Mouse (Mus musculus) stomach, postnatal 0 days (tissue): ENCODE measurements around the gene Popdc2.

Source experiments
- CTCF ChIP-seq: IDR thresholded peaks from 2 replicates; pipeline ENCODE4 v1.5.1; 2016; ENCODE audit warnings: antibody characterized with exemption, low read depth, mild to moderate bottlenecking, moderate library complexity
- EP300 ChIP-seq: optimal IDR thresholded peaks from 2 replicates; pipeline ENCODE3; 2016; ENCODE audit warnings: antibody characterized with exemption

GRCm38 (mm10) chr16:38366231-38366630 lies 4.2 kb downstream of the Popdc2 start:
- TF ChIP-seq CTCF (no peak), EP300 (no peak)
